Mouse (Mus musculus) MEL (cell line): Measurements from ENCODE around the gene Hace1.

ENCODE experiments used
- MAX ChIP-seq: IDR thresholded peaks from 2 replicates; pipeline ENCODE4 v1.6.1; 2011; ENCODE audit warnings: low read length, improper control_type of control experiment
- POLR2A ChIP-seq, 2 experiments: IDR thresholded peaks; 2 replicates each; pipeline ENCODE4 v1.6.1; 2011 to 2012; ENCODE audit warnings: low read length in 2 of 2, mild to moderate bottlenecking in 2 of 2, control low read depth in 1 of 2, improper control_type of control experiment in 1 of 2, low read depth in 1 of 2, moderate library complexity in 1 of 2; ENCODE audit not compliant: control insufficient read depth in 1 of 2, insufficient read depth in 1 of 2, poor library complexity in 1 of 2
- TBP ChIP-seq: IDR thresholded peaks from 2 replicates; pipeline ENCODE4 v1.8.0; 2011; ENCODE audit warnings: low read depth, low read length, improper control_type of control experiment

GRCm38 (mm10) chr10:45698930-45699329 lies 121.3 kb downstream of the Hace1 start:
- no peak for TF ChIP-seq TBP
- no peak for TF ChIP-seq POLR2A (IDR thresholded peaks at IDR 0.05; ENCODE audit: control insufficient read depth in 1 of 2, insufficient read depth in 1 of 2, low read depth in 1 of 2, low read length in 2 of 2, poor library complexity in 1 of 2)
- TF ChIP-seq MAX, result no peak
